Mouse (Mus musculus) kidney, embryonic 15.5 days (tissue): ENCODE data around the gene Mfap4. TPM values are rescaled to one million over a fixed set of nuclear protein-coding genes. Genes with fewer than 3 reads are reported as not detected.

ENCODE experiments used
- ATAC-seq: fragments of 200-750 bp; cut with Nextera tagmentation; replicated peaks from 2 replicates; pipeline ENCODE4 v1.8.0; 2017; ENCODE audit warnings: moderate TSS enrichment; ENCODE audit not compliant: low FRiP score
- H3K27ac ChIP-seq: fragments of 300-500 bp; sonication (generic); 2 replicates; pipeline ENCODE4 v1.5.1; 2015; ENCODE audit warnings: mild to moderate bottlenecking, inconsistent platforms
- H3K27me3 ChIP-seq: fragments of 300-500 bp; sonication (generic); 2 replicates; pipeline ENCODE4 v1.6.1; 2015; ENCODE audit warnings: inconsistent platforms
- H3K36me3 ChIP-seq: fragments of 300-500 bp; sonication (generic); 2 replicates; pipeline ENCODE4 v1.6.1; 2015; ENCODE audit warnings: inconsistent platforms
- H3K4me1 ChIP-seq: fragments of 300-500 bp; sonication (generic); 2 replicates; pipeline ENCODE4 v1.6.1; 2015; ENCODE audit warnings: inconsistent platforms
- H3K4me2 ChIP-seq: fragments of 300-500 bp; sonication (generic); 2 replicates; pipeline ENCODE4 v1.6.1; 2015; ENCODE audit warnings: moderate library complexity, mild to moderate bottlenecking, inconsistent platforms
- H3K4me3 ChIP-seq: fragments of 300-500 bp; sonication (generic); replicated peaks from 2 replicates; pipeline ENCODE4 v1.5.1; 2015; ENCODE audit warnings: mild to moderate bottlenecking, inconsistent platforms
- H3K9ac ChIP-seq: fragments of 300-500 bp; sonication (generic); 2 replicates; pipeline ENCODE4 v1.6.1; 2015; ENCODE audit warnings: mild to moderate bottlenecking, inconsistent platforms
- H3K9me3 ChIP-seq: fragments of 300-500 bp; sonication (generic); replicated peaks from 2 replicates; pipeline ENCODE4 v1.6.1; 2016; ENCODE audit warnings: inconsistent platforms
- WGBS: fragments of 180-500 bp; shearing (Covaris S2); methylation state at CpG from one replicate; pipeline ENCODE4 v1.1.7; 2015; ENCODE audit warnings: mixed read lengths; 5-methylcytosine and 5-hydroxymethylcytosine counted together
- polyA plus RNA-seq: library from polyadenylated mRNA; unstranded; fragments of >200 nt; fragmentation: Nextera tagmentation; extraction: Ambion mirVana; gene quantifications from 2 replicates; pipeline ENCODE4 v1.2.1, GENCODE M21; 2015

The Mfap4 gene
- polyA plus RNA-seq = 141 and 161 TPM in 2 replicates

DNA sequence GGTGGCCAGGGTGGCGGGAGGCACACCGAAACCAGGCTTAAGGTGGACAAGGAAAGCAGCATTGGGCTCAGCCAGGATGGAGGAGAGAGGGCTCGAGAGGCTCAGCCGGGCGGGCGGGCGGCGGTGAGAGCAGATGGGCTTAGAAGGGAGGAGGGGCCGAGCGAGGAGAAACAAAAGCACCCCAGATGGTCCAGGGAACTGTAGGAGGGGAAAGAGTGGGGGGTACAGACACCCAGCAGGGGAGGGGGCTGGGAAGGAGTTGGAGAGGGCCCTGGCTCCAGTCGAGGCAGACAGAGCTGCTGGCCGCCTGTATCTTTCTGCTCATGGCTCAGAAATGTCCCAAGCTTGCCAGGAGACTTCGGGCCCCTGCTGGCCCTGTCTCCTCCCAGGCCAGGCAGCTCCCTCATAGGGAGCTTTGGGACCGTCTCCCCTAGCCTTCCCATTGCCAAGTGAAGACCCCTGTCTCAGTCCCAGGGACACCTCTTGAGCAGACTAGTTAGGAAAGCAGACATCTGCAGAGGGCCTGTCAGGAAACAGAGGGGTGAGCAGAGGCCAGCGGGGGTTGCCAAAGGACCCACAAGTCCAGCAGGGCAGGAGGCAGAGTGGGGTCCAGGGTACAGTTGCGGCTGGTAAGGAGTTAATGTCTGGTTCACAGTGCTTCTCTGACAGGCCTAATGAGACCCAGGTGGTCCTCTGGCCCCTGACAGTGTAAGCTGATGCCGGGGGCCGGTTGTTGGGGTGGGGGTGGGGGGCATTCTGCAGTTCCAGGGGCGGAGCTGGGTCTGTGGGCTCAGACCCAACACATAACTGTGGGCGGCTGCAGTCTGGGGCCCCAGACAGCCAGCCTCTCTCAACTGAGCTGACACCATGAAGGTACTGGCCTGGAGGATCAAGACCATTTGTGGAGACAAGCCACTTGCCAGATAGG is at the start of gene Mfap4:
Gene Mfap4, plus strand, starts transcription at position 819 of the 928 bp plus-strand sequence.
- Histone ChIP-seq H3K36me3 (peaks cover 22% of the 10 kb centered on the region), H3K4me2 (peak within 1 kb of the TSS; percentile 58), H3K27me3 (no peaks in the 10 kb centered on the region), H3K4me3 (peak within 1 kb of the TSS; percentile 40), H3K27ac (peak within 1 kb of the TSS; percentile 97), H3K4me1 (peaks cover 67% of the 10 kb centered on the region), H3K9ac (peak within 1 kb of the TSS; percentile 39), H3K9me3 (no peaks in the 10 kb centered on the region)
- ATAC-seq = peak; percentile 92
- 12% methylated on average over 20 of the region's 20 CpGs for WGBS

DNA sequence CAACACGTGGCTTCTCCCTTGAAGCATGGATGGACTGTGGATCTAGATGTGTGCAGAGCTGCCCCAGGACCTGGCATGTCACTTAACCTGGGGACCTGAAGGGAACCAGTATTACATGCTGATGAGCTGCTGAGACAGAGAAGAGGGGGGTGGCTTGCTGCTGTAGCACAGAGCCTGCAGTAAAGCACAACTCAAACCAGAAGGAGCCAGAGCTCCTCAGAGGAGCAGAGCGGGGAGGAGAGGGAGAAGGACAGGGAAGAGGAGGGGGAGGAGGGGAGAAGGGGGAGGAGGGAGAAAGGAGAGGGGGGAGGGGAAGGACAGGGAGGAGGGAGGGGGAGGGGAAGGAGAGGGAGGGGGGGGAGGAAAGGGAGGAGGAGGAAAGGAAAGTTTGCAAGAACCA is 48.9 kb upstream of the Mfap4 start:
- no peaks in the 10 kb centered on the region for H3K36me3 ChIP-seq
- H3K27ac ChIP-seq = no peak overlapping the region
- no peak for ATAC-seq
- H3K9me3 ChIP-seq = no peaks in the 10 kb centered on the region
- H3K27me3 ChIP-seq = no peaks in the 10 kb centered on the region
- WGBS = 80% methylated on average over 2 of the region's 2 CpGs
- no peak overlapping the region for H3K4me3 ChIP-seq
- peaks cover 7% of the 10 kb centered on the region; the same call in 1 of the 2 replicates for H3K4me1 ChIP-seq
- no peak overlapping the region for H3K4me2 ChIP-seq
- H3K9ac ChIP-seq = no peak overlapping the region

DNA sequence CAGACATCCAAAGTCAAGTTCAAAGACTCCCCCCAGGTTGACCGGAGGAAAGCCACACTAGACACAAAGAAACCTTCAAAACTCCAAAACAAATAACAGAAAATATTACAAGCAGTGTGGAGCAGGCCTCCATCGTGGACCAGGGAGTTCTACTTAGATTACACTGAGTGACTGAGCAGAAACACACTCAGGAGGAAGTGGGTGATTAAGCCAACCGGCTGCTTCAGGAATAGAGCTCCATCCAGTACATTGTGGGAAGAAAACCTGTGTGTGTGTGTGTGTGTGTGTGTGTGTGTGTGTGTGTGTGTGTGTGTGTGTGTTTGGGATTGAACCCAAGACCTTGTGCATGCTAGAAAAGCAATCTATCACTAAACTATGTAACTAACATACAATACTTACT is 46.1 kb upstream of the Mfap4 start:
- Histone ChIP-seq H3K27me3 (no peaks in the 10 kb centered on the region), H3K4me3 (no peak overlapping the region), H3K36me3 (no peaks in the 10 kb centered on the region), H3K9ac (no peak overlapping the region), H3K4me1 (peaks cover 7% of the 10 kb centered on the region; the same call in 1 of the 2 replicates), H3K27ac (no peak overlapping the region), H3K9me3 (no peaks in the 10 kb centered on the region), H3K4me2 (no peak overlapping the region)
- WGBS = 57% methylated on average over 3 of the region's 3 CpGs
- no peak for ATAC-seq

DNA sequence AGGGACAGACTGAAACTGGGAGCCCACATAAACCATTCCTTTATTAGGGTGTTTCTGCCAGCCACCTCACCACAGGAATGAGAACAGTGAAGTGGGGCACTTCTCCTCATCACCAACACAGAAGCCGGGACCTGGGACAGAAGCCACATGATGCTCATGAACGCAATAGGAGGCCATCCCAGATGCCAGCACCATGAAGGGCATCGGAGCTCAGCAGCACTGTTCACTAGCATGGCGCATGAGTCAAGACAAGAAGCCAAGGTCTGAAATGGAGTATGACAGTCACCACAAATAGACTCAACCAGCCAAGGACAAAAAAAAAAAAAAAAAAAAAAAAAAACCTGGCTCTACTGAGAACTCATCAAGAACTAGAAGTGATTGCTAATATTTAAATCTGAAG is 44.8 kb upstream of the Mfap4 start:
- WGBS = 96% methylated on average over 4 of the region's 4 CpGs
- H3K4me1 ChIP-seq = peaks cover 7% of the 10 kb centered on the region; the same call in 1 of the 2 replicates
- no peak overlapping the region for H3K27ac ChIP-seq
- no peaks in the 10 kb centered on the region for H3K36me3 ChIP-seq
- H3K27me3 ChIP-seq = no peaks in the 10 kb centered on the region
- H3K9me3 ChIP-seq = no peaks in the 10 kb centered on the region
- no peak overlapping the region for H3K4me2 ChIP-seq
- H3K4me3 ChIP-seq = no peak overlapping the region
- ATAC-seq = no peak
- no peak overlapping the region for H3K9ac ChIP-seq

DNA sequence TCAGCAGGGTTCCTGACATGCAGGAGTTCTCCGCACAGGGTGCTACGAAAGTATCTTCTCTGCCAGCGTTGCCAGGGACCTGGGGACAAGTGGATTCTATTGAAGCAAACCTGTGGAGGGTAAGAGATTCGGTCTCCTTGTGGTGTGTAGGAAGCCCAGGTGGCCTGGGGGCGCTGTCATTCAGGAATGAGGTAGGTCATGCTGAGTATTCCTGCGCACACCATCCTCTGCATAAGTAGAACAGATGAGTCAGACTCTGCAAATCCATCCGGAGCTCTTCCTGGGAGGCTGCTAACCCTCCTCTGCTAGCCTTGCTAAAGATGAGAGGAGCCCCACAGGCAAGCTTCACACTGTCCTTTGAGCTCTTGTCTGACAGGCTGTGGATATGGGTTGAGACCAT is 43.6 kb upstream of the Mfap4 start:
- Histone ChIP-seq H3K27me3 (no peaks in the 10 kb centered on the region), H3K4me2 (no peak overlapping the region), H3K4me3 (no peak overlapping the region), H3K27ac (no peak overlapping the region), H3K4me1 (peaks cover 4% of the 10 kb centered on the region; the same call in 1 of the 2 replicates), H3K9me3 (no peaks in the 10 kb centered on the region), H3K36me3 (no peaks in the 10 kb centered on the region), H3K9ac (no peak overlapping the region)
- no peak for ATAC-seq
- WGBS = 89% methylated on average over 7 of the region's 7 CpGs

DNA sequence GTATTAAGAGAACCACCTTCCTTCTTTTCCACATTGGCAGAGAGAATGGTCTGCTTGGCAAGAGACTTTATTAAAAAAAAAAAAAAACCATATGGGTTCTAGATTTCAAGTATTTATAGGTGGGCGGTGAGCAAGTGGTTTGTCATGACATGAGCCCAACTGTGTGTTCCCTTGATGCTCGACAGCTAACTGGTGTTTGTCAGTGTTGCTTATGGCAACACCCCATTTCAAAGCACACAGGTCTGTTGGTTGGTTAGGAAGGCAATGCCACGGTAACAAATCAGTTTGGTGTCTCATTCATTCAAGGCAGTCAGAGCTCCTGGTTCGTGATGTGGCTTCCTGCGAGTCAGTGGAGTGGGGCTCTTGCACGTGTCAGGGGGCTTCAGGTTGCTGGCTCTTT is 41.4 kb upstream of the Mfap4 start:
- 88% methylated on average over 6 of the region's 6 CpGs for WGBS
- Histone ChIP-seq H3K4me2 (no peak overlapping the region), H3K27ac (no peak overlapping the region), H3K4me3 (no peak overlapping the region), H3K4me1 (0 out of 2 replicates have a peak, but pooled peaks cover 4% of the 10 kb centered on the region), H3K27me3 (no peaks in the 10 kb centered on the region), H3K36me3 (no peaks in the 10 kb centered on the region), H3K9me3 (no peaks in the 10 kb centered on the region), H3K9ac (no peak overlapping the region)
- ATAC-seq = no peak

DNA sequence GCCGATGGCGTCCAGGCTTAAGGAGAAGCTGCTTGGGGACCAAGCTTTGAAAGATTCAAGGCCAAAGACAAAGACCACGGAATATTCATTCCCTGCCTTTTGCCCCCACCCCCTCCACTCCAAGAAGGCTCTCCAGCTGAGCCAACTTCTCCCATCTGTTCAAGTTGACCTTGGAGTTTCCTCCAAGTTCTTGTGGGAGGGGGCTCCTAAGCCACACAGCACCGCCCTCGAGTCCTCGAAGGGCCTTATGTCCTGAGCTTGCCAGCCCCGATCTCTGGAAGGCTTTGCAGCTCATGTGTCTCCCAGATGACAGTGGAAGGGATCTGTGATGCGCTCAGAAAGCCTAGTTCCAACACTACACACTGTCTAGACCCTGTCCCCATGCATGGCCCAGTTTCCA is 37.9 kb upstream of the Mfap4 start:
- no peak overlapping the region for H3K9ac ChIP-seq
- H3K4me3 ChIP-seq = no peak overlapping the region
- H3K36me3 ChIP-seq = no peaks in the 10 kb centered on the region
- H3K27me3 ChIP-seq = 0 out of 2 replicates have a peak, but pooled peaks cover 2% of the 10 kb centered on the region
- WGBS = 77% methylated on average over 8 of the region's 8 CpGs
- H3K27ac ChIP-seq = no peak overlapping the region
- no peak for ATAC-seq
- H3K4me1 ChIP-seq = 0 out of 2 replicates have a peak, but pooled peaks cover 11% of the 10 kb centered on the region
- H3K4me2 ChIP-seq = no peak overlapping the region
- H3K9me3 ChIP-seq = no peaks in the 10 kb centered on the region

DNA sequence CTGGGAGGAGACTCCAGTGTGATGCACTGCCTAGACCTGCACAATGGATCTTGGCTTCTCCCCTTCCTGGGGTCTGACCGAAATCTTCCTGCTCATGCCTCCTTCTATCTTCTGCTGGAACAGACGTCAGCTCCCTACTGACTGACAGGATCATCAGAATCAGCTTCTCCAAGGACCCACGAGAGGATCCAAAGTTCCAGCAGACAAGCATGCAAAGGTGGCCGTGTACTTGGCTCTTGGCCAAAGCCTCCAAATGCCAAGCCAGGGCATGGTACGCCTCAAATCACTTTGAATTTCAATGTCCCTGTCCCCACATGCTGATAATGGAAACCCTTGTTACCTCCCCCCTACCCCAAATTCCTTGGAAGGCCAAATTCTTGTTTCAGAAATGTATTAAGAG is 37.2 kb upstream of the Mfap4 start:
- Histone ChIP-seq H3K9ac (no peak overlapping the region), H3K27me3 (peaks cover 7% of the 10 kb centered on the region; the same call in 1 of the 2 replicates), H3K4me3 (no peak overlapping the region), H3K36me3 (no peaks in the 10 kb centered on the region), H3K27ac (no peak overlapping the region), H3K4me2 (no peak overlapping the region), H3K4me1 (peaks cover 13% of the 10 kb centered on the region), H3K9me3 (no peaks in the 10 kb centered on the region)
- ATAC-seq = no peak
- 77% methylated on average over 5 of the region's 5 CpGs for WGBS

DNA sequence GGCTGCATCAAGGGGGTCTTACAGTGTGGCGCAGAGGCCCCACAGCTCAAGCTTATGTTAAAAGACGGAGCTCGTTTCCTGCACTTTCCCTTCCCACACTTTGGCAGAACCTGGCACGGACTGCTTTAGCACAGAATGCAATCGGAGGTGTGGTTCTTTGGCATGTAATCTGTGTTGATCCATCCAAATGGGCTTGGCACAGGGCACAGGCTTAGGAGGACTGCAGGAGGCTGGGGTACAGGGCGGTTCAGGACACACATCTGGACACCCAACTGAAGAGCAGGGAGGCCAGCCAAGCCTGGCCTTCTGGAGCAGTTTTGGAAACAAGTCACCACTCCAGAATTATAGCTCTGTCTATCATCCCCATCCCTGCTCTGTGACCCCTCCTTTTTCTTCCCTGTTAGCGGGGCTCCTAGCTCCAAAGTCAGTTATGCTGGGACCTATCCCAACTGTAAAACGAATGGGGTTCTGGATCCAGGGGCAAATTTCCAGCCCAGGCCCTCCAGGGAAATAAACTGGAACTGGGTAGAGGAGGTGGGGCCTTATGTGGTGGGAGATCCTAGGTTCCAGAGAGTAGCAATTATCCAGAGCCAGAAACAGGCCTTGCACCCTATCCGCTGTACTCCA is 36.5 kb upstream of the Mfap4 start:
- H3K27ac ChIP-seq = no peak overlapping the region
- H3K27me3 ChIP-seq = peaks cover 7% of the 10 kb centered on the region; the same call in 1 of the 2 replicates
- no peaks in the 10 kb centered on the region for H3K36me3 ChIP-seq
- H3K4me2 ChIP-seq = no peak overlapping the region
- no peaks in the 10 kb centered on the region for H3K9me3 ChIP-seq
- no peak overlapping the region for H3K4me3 ChIP-seq
- peaks cover 19% of the 10 kb centered on the region for H3K4me1 ChIP-seq
- H3K9ac ChIP-seq = no peak overlapping the region
- WGBS = 75% methylated on average over 9 of the region's 9 CpGs
- ATAC-seq = no peak

DNA sequence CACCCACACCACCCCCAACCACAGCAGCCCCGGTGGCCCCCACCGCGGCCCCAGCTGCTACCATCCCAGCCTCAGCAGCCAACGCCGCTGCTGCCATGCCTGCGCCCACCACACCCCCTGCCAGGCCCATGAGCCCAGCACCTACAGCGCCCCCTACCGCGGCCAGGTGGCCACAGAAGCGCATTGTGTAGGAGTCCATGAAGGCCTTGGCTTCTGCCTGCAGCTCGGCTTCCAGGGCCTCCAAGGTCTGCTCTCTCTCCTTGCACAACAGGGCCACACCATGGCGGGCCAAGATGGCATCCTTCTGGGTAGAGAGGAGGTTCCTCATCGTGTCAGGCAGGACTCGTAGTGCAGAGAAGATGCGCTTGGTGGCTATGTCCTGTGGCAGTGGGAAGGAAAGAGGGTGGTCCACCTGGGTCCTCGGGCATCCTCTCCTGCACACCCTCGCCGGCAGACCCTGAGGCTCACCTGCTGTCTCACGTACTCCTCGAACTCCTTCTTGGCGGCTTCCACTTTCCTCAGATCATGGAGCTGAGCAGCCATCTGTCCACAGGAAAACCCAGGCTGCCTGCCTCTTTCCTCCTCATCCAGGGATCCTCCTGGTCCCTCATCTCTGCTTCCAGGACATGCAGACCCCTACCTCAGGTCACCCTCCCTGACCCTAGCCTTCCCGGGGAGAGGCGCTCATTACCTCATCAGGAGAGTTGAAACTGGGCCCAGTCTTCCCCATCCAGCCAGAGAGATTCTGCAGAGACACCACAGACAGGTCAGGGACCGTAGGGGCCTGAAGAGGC is 35.5 kb upstream of the Mfap4 start:
- Histone ChIP-seq H3K9me3 (no peaks in the 10 kb centered on the region), H3K4me1 (peaks cover 25% of the 10 kb centered on the region), H3K27ac (no peak overlapping the region), H3K27me3 (peaks cover 7% of the 10 kb centered on the region; the same call in 1 of the 2 replicates), H3K4me2 (no peak overlapping the region), H3K36me3 (no peaks in the 10 kb centered on the region), H3K9ac (no peak overlapping the region), H3K4me3 (no peak overlapping the region)
- no peak for ATAC-seq
- 73% methylated on average over 24 of the region's 24 CpGs for WGBS

DNA sequence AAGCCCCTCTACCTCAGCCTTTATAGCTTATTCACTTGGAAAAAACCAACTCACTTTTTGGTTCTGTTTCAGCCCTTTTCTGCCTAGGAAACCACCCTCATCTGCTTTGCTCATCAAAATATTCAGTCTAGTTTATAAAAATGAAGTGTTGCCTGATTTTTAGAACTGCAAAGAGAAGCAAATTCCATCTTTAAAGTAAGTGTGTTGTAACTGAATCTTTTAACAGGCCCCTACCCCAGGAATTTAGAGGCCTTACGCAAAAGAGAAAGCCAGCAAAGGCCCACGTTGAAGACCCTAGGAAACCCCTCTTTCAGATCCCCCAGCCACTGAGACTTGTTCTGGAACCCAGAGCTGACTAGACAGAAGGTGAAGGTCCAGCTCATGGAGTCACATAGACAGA is 21.2 kb upstream of the Mfap4 start:
- 56% methylated on average over 2 of the region's 2 CpGs for WGBS
- Histone ChIP-seq H3K27ac (no peak overlapping the region), H3K4me3 (no peak overlapping the region), H3K4me2 (no peak overlapping the region), H3K36me3 (no peaks in the 10 kb centered on the region), H3K9ac (no peak overlapping the region), H3K9me3 (no peaks in the 10 kb centered on the region), H3K4me1 (peaks cover 9% of the 10 kb centered on the region; the same call in 1 of the 2 replicates), H3K27me3 (no peaks in the 10 kb centered on the region)
- no peak for ATAC-seq
